Mouse (Mus musculus) midbrain, postnatal 0 days (tissue): ENCODE measurements around the gene Sertad2. TPM values are rescaled to one million over a fixed set of nuclear protein-coding genes. Genes with fewer than 3 reads are reported as not detected.
A peak's percentile ranks its signal among the peaks of the same experiment; 100 is the strongest.

Experiments
- ATAC-seq: fragments of 200-750 bp; cut with Nextera tagmentation; 2 replicates; pipeline ENCODE4 v1.8.0; 2017; ENCODE audit warnings: moderate number of reproducible peaks, mild to moderate bottlenecking, moderate TSS enrichment, moderate library complexity; ENCODE audit not compliant: low FRiP score
- DNase-seq: peaks from one replicate; pipeline ENCODE4 v3.0.0-alpha.2; 2015; ENCODE audit warnings: low spot score
- H3K27ac ChIP-seq: fragments of 300-500 bp; sonication (generic); 2 replicates; pipeline ENCODE4 v1.5.1; 2014; ENCODE audit warnings: low read depth, mild to moderate bottlenecking, low read length, mixed read lengths
- H3K27me3 ChIP-seq: fragments of 300-500 bp; sonication (generic); 2 replicates; pipeline ENCODE4 v1.6.1; 2014; ENCODE audit warnings: low read length, control low read depth, mixed read lengths; ENCODE audit not compliant: insufficient read depth
- H3K36me3 ChIP-seq: fragments of 300-500 bp; sonication (generic); 2 replicates; pipeline ENCODE4 v1.6.1; 2014; ENCODE audit warnings: low read length, control low read depth, mixed read lengths; ENCODE audit not compliant: insufficient read depth
- H3K4me1 ChIP-seq: fragments of 300-500 bp; sonication (generic); 2 replicates; pipeline ENCODE4 v1.6.1; 2014; ENCODE audit warnings: mild to moderate bottlenecking, control low read depth, antibody characterized with exemption, low read length, mixed read lengths; ENCODE audit not compliant: insufficient read depth
- H3K4me2 ChIP-seq: fragments of 300-500 bp; sonication (generic); 2 replicates; pipeline ENCODE4 v1.6.1; 2014; ENCODE audit warnings: low read depth, mild to moderate bottlenecking, low read length, mixed read lengths; ENCODE audit not compliant: poor library complexity, severe bottlenecking
- H3K4me3 ChIP-seq: fragments of 300-500 bp; sonication (generic); 2 replicates; pipeline ENCODE4 v1.5.1; 2014; ENCODE audit warnings: low read depth, mild to moderate bottlenecking, low read length, moderate library complexity
- H3K9ac ChIP-seq: fragments of 300-500 bp; sonication (generic); replicated peaks from 2 replicates; pipeline ENCODE4 v1.6.1; 2014; ENCODE audit warnings: mild to moderate bottlenecking, low read length, moderate library complexity, mixed read lengths; ENCODE audit not compliant: poor library complexity, severe bottlenecking
- H3K9me3 ChIP-seq: fragments of 300-500 bp; sonication (generic); 2 replicates; pipeline ENCODE4 v1.6.1; 2016; ENCODE audit warnings: low read length, control low read depth
- CTCF ChIP-seq: IDR thresholded peaks from 2 replicates; pipeline ENCODE4 v1.5.1; 2016; ENCODE audit warnings: antibody characterized with exemption, mild to moderate bottlenecking
- WGBS: fragments of 180-500 bp; shearing (Covaris S2); extraction: QIAGEN DNeasy Blood & Tissue Kit; methylation state at CpG from one replicate; pipeline ENCODE4 v1.1.7; 2014; 5-methylcytosine and 5-hydroxymethylcytosine counted together
- polyA plus RNA-seq: library from polyadenylated mRNA; unstranded; fragments of >200 nt; fragmentation: Nextera tagmentation; extraction: Ambion mirVana; gene quantifications from 2 replicates; pipeline ENCODE4 v1.2.1, GENCODE M21; 2015
- total RNA-seq: library from RNA; depleted of rRNA; stranded (reverse); fragments of >200 nt; gene quantifications from 2 replicates; pipeline ENCODE4 v1.2.3, GENCODE M21; 2014; rRNA removed

Gene Sertad2
- total and polyA plus RNA-seq, 2 experiments from 2014 or later, result 15.2 to 31.4 TPM

- Histone ChIP-seq H3K4me2 (no peak overlapping the region), H3K27me3 (no peaks in the 10 kb centered on the region), H3K9ac (no peak overlapping the region), H3K9me3 (no peaks in the 10 kb centered on the region), H3K4me1 (no peaks in the 10 kb centered on the region), H3K27ac (no peak overlapping the region), H3K4me3 (no peak overlapping the region), H3K36me3 (no peaks in the 10 kb centered on the region)
- WGBS, result 44% methylated on average over 6 of the region's 6 CpGs
- peak; percentile 54 for TF ChIP-seq CTCF
- DNase-seq (peak; percentile 16), ATAC-seq (no peak)
Measured at GRCm38 (mm10) chr11:20671789-20672392, 128.8 kb downstream of the Sertad2 start.

- 80% methylated on average over 6 of the region's 6 CpGs for WGBS
- ATAC-seq, result no peak
Measured at GRCm38 (mm10) chr11:20672513-20672912, 129.5 kb downstream of the Sertad2 start.

GRCm38 (mm10) chr11:20679396-20679795 lies 136.3 kb downstream of the Sertad2 start:
- Histone ChIP-seq H3K27me3 (no peaks in the 10 kb centered on the region), H3K9ac (no peak overlapping the region), H3K4me3 (no peak overlapping the region), H3K4me1 (no peaks in the 10 kb centered on the region), H3K36me3 (no peaks in the 10 kb centered on the region), H3K4me2 (no peak overlapping the region), H3K27ac (no peak overlapping the region), H3K9me3 (no peaks in the 10 kb centered on the region)
- WGBS, result 73% methylated on average over 2 of the region's 2 CpGs
- ATAC-seq, result no peak
- no peak for DNase-seq
- no peak for TF ChIP-seq CTCF

More at GRCm38 (mm10) chr11:20672513-20672912, 129.5 kb downstream of the Sertad2 start:
- Histone ChIP-seq H3K4me1 (no peaks in the 10 kb centered on the region), H3K4me3 (no peak overlapping the region), H3K9me3 (no peaks in the 10 kb centered on the region), H3K9ac (no peak overlapping the region), H3K27me3 (no peaks in the 10 kb centered on the region), H3K36me3 (no peaks in the 10 kb centered on the region), H3K4me2 (no peak overlapping the region), H3K27ac (no peak overlapping the region)
- no peak for TF ChIP-seq CTCF
- DNase-seq, result no peak

- Histone ChIP-seq H3K4me2 (no peak overlapping the region), H3K27me3 (no peaks in the 10 kb centered on the region), H3K4me3 (no peak overlapping the region), H3K9ac (no peak overlapping the region), H3K9me3 (no peaks in the 10 kb centered on the region), H3K4me1 (no peaks in the 10 kb centered on the region), H3K36me3 (peaks cover 2% of the 10 kb centered on the region; the same call in 1 of the 2 replicates), H3K27ac (no peak overlapping the region)
- no peak for ATAC-seq
- no peak for TF ChIP-seq CTCF
- no peak for DNase-seq
- 90% methylated on average over 5 of the region's 5 CpGs for WGBS
Measured at GRCm38 (mm10) chr11:20680781-20681180, 137.7 kb downstream of the Sertad2 start.

GRCm38 (mm10) chr11:20681679-20682078 lies 138.6 kb downstream of the Sertad2 start:
- Histone ChIP-seq H3K4me1 (no peaks in the 10 kb centered on the region), H3K27ac (no peak overlapping the region), H3K27me3 (no peaks in the 10 kb centered on the region), H3K9me3 (no peaks in the 10 kb centered on the region), H3K4me3 (no peak overlapping the region), H3K4me2 (no peak overlapping the region), H3K9ac (no peak overlapping the region), H3K36me3 (peaks cover 9% of the 10 kb centered on the region; the same call in 1 of the 2 replicates)
- ATAC-seq (no peak), DNase-seq (no peak)
- WGBS, result 90% methylated on average over 5 of the region's 5 CpGs
- no peak for TF ChIP-seq CTCF

- H3K27me3 ChIP-seq, result no peaks in the 10 kb centered on the region
- H3K4me2 ChIP-seq, result no peak overlapping the region
- H3K27ac ChIP-seq, result no peak overlapping the region
- no peak overlapping the region for H3K4me3 ChIP-seq
- H3K9ac ChIP-seq, result no peak overlapping the region
- no peaks in the 10 kb centered on the region for H3K9me3 ChIP-seq
- DNase-seq (peak; percentile 86), ATAC-seq (no peak; the same call in 1 of the 2 replicates)
- no peaks in the 10 kb centered on the region for H3K4me1 ChIP-seq
- TF ChIP-seq CTCF, result peak; percentile 89
- 2% methylated on average over 4 of the region's 4 CpGs for WGBS
- peaks cover 10% of the 10 kb centered on the region for H3K36me3 ChIP-seq
Measured at GRCm38 (mm10) chr11:20691000-20691399, 147.9 kb downstream of the Sertad2 start.

Other genes with a start within 250 kb of the Sertad2 start
- gene Slc1a4, start 210.5 kb upstream of the Sertad2 start, total RNA-seq, result 177 and 180 TPM in 2 replicates
- 70.3 and 76.5 TPM in 2 replicates for gene Slc1a4, start 210.5 kb upstream of the Sertad2 start, polyA plus RNA-seq
- gene Aftph, start 198.3 kb downstream of the Sertad2 start, total RNA-seq, result 41.2 and 67.4 TPM in 2 replicates
- gene Aftph, start 198.3 kb downstream of the Sertad2 start, polyA plus RNA-seq, result 22.3 and 23.4 TPM in 2 replicates